Mouse (Mus musculus) liver, adult 2 months (tissue): ENCODE measurements around the gene BC004004.

ENCODE experiments used
- CTCF ChIP-seq: fragments of 200-500 bp; IDR thresholded peaks from 2 replicates; pipeline ENCODE4 v1.5.1; 2011; ENCODE audit warnings: low read depth, low read length, control low read depth
- POLR2A ChIP-seq: fragments of 200-500 bp; IDR thresholded peaks from 2 replicates; pipeline ENCODE4 v1.6.1; 2011; ENCODE audit warnings: low read length, control low read depth; ENCODE audit not compliant: insufficient read depth; ENCODE audit errors: extremely low read depth

- no peak for TF ChIP-seq POLR2A
- TF ChIP-seq CTCF: no peak
These were observed 86.9 kb downstream of the BC004004 start for GRCm38 (mm10) chr17:29355461-29355840.
